Mouse (Mus musculus) midbrain, postnatal 0 days (tissue): ENCODE data around the gene Phf21b. TPM values are rescaled to one million over a fixed set of nuclear protein-coding genes. Genes with fewer than 3 reads are reported as not detected.
A peak's percentile ranks its signal among the peaks of the same experiment; 100 is the strongest.

ENCODE experiments used
- ATAC-seq: fragments of 200-750 bp; cut with Nextera tagmentation; 2 replicates; pipeline ENCODE4 v1.8.0; 2017; ENCODE audit warnings: moderate number of reproducible peaks, mild to moderate bottlenecking, moderate TSS enrichment, moderate library complexity; ENCODE audit not compliant: low FRiP score
- DNase-seq: peaks from one replicate; pipeline ENCODE4 v3.0.0-alpha.2; 2015; ENCODE audit warnings: low spot score
- H3K27ac ChIP-seq: fragments of 300-500 bp; sonication (generic); 2 replicates; pipeline ENCODE4 v1.5.1; 2014; ENCODE audit warnings: low read depth, mild to moderate bottlenecking, low read length, mixed read lengths
- H3K27me3 ChIP-seq: fragments of 300-500 bp; sonication (generic); 2 replicates; pipeline ENCODE4 v1.6.1; 2014; ENCODE audit warnings: low read length, control low read depth, mixed read lengths; ENCODE audit not compliant: insufficient read depth
- H3K36me3 ChIP-seq: fragments of 300-500 bp; sonication (generic); 2 replicates; pipeline ENCODE4 v1.6.1; 2014; ENCODE audit warnings: low read length, control low read depth, mixed read lengths; ENCODE audit not compliant: insufficient read depth
- H3K4me1 ChIP-seq: fragments of 300-500 bp; sonication (generic); 2 replicates; pipeline ENCODE4 v1.6.1; 2014; ENCODE audit warnings: mild to moderate bottlenecking, control low read depth, antibody characterized with exemption, low read length, mixed read lengths; ENCODE audit not compliant: insufficient read depth
- H3K4me2 ChIP-seq: fragments of 300-500 bp; sonication (generic); 2 replicates; pipeline ENCODE4 v1.6.1; 2014; ENCODE audit warnings: low read depth, mild to moderate bottlenecking, low read length, mixed read lengths; ENCODE audit not compliant: poor library complexity, severe bottlenecking
- H3K4me3 ChIP-seq: fragments of 300-500 bp; sonication (generic); 2 replicates; pipeline ENCODE4 v1.5.1; 2014; ENCODE audit warnings: low read depth, mild to moderate bottlenecking, low read length, moderate library complexity
- H3K9ac ChIP-seq: fragments of 300-500 bp; sonication (generic); replicated peaks from 2 replicates; pipeline ENCODE4 v1.6.1; 2014; ENCODE audit warnings: mild to moderate bottlenecking, low read length, moderate library complexity, mixed read lengths; ENCODE audit not compliant: poor library complexity, severe bottlenecking
- H3K9me3 ChIP-seq: fragments of 300-500 bp; sonication (generic); 2 replicates; pipeline ENCODE4 v1.6.1; 2016; ENCODE audit warnings: low read length, control low read depth
- CTCF ChIP-seq: IDR thresholded peaks from 2 replicates; pipeline ENCODE4 v1.5.1; 2016; ENCODE audit warnings: antibody characterized with exemption, mild to moderate bottlenecking
- WGBS: fragments of 180-500 bp; shearing (Covaris S2); extraction: QIAGEN DNeasy Blood & Tissue Kit; methylation state at CpG from one replicate; pipeline ENCODE4 v1.1.7; 2014; 5-methylcytosine and 5-hydroxymethylcytosine counted together
- polyA plus RNA-seq: library from polyadenylated mRNA; unstranded; fragments of >200 nt; fragmentation: Nextera tagmentation; extraction: Ambion mirVana; gene quantifications from 2 replicates; pipeline ENCODE4 v1.2.1, GENCODE M21; 2015
- total RNA-seq: library from RNA; depleted of rRNA; stranded (reverse); fragments of >200 nt; gene quantifications from 2 replicates; pipeline ENCODE4 v1.2.3, GENCODE M21; 2014

Phf21b gene
- total and polyA plus RNA-seq, 2 experiments from 2014 or later = 1.1 to 11.7 TPM

DNA sequence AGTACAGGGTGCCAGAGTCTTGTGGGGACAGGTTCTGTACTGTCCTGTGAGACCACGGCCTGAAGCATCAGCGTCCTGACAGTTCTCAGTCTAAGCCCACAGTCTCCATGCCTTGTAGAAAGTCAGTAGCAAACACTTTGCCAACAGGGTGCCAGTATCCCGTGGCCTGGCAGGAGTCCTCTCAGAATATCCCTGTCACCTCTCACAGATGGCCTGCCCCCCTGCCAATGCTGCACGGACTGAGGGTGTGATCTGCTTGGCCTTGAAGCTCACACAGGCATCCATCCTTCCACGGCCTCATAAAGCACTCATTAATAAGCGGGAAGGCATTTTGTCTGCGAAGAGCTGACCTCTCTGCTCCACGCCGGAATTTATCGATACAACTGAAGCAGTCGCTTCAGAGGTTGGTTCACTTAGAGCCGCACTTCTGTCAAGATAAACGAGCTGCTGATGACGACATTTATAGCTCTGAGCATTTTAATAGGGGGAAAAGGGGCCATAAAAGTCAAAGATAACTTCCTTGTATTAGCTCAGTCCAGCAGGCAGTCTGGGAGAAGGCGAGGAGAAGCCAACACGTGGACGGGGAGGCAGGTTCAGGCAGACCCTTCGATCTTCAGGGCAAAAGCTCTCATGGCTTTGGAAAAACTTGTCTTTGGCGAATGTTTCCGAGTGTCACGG, 46.4 kb downstream of the Phf21b start:
- Histone ChIP-seq H3K4me1 (peaks cover 12% of the 10 kb centered on the region), H3K9ac (no peak overlapping the region), H3K4me2 (no peak overlapping the region), H3K9me3 (no peaks in the 10 kb centered on the region), H3K36me3 (no peaks in the 10 kb centered on the region), H3K27ac (no peak overlapping the region), H3K4me3 (no peak overlapping the region), H3K27me3 (no peaks in the 10 kb centered on the region)
- TF ChIP-seq CTCF = no peak
- 77% methylated on average over 21 of the region's 21 CpGs for WGBS
- ATAC-seq (no peak), DNase-seq (no peak)

DNA sequence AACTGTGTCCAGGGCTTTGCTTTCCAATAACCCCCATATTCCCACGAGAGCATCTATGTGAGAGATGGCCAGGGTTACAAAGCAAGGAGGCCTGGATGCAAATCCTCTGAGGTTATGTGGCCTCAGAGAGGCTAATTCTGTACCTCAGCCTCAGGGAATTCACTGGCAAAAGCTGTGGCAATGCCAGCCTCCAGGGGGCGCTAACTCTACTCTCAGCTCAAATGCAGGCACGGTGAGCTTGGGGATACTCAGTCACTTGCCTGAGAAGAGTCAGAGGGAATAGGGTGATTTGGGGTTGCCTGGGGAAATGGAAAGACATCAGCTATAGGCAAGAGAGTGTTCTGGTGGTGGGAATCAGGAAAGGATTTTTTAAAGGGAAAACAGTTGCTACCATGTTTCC, 52.2 kb downstream of the Phf21b start:
- TF ChIP-seq CTCF = peak; percentile 70
- Histone ChIP-seq H3K9ac (no peak overlapping the region), H3K27me3 (no peaks in the 10 kb centered on the region), H3K9me3 (no peaks in the 10 kb centered on the region), H3K4me1 (no peaks in the 10 kb centered on the region), H3K27ac (no peak overlapping the region), H3K4me2 (no peak overlapping the region), H3K36me3 (no peaks in the 10 kb centered on the region), H3K4me3 (no peak overlapping the region)
- ATAC-seq (no peak), DNase-seq (peak; percentile 52)
- WGBS = 47% methylated on average over 3 of the region's 3 CpGs

DNA sequence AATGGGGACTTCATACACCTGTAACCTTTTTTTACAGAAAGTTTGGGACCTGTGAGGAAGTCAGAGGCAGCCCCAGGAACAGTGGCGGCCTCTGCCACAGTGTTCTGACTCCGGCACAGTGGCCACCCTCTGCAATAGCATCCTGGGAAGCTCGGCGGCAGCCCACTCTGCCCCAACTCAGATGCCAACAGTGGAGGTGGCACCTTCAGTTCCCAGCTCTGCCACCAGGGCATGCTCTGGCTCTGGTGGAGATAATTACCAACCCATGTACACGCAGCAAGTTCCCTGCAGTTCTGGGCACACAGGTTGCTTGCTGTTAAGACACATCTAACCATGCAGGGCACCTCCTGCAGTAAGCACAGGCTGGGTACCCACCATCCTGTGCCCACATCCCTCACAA, 55.7 kb downstream of the Phf21b start:
- peak; percentile 77 for TF ChIP-seq CTCF
- H3K27me3 ChIP-seq = no peaks in the 10 kb centered on the region
- no peaks in the 10 kb centered on the region for H3K4me1 ChIP-seq
- no peak overlapping the region for H3K9ac ChIP-seq
- H3K4me2 ChIP-seq = no peak overlapping the region
- DNase-seq (peak; percentile 71), ATAC-seq (0 out of 2 replicates have a peak, but pooled peaks have one; percentile 58)
- H3K4me3 ChIP-seq = no peak overlapping the region
- no peaks in the 10 kb centered on the region for H3K9me3 ChIP-seq
- 73% methylated on average over 5 of the region's 5 CpGs for WGBS
- H3K36me3 ChIP-seq = no peaks in the 10 kb centered on the region
- H3K27ac ChIP-seq = no peak overlapping the region

DNA sequence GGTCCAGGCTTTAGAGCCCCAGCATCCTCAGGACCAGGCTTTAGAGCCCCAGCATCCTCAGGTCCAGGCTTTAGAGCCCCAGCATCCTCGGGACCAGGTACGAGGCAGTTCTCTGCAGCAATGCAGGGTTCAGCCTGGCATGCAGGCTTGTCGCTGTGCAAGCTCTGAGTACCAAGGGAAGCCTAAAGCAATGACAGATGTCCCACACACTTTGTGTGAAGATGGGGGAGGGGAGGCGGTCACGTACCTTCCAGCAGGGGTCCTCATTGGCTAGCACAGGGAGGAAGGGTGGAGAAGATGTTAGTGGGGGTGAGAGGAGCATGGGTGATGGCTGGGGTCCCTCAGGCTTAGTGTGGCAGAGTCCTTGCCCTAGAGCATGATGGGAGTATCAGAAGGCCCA, 62.2 kb downstream of the Phf21b start:
- Histone ChIP-seq H3K27me3 (no peaks in the 10 kb centered on the region), H3K27ac (no peak overlapping the region), H3K9ac (no peak overlapping the region), H3K36me3 (no peaks in the 10 kb centered on the region; the same call in none of the 2 replicates), H3K4me3 (no peak overlapping the region), H3K9me3 (no peaks in the 10 kb centered on the region), H3K4me1 (no peaks in the 10 kb centered on the region), H3K4me2 (no peak overlapping the region)
- 89% methylated on average over 5 of the region's 5 CpGs for WGBS
- TF ChIP-seq CTCF = peak; percentile 33; the same call in 1 of the 2 replicates
- DNase-seq (no peak), ATAC-seq (no peak)

DNA sequence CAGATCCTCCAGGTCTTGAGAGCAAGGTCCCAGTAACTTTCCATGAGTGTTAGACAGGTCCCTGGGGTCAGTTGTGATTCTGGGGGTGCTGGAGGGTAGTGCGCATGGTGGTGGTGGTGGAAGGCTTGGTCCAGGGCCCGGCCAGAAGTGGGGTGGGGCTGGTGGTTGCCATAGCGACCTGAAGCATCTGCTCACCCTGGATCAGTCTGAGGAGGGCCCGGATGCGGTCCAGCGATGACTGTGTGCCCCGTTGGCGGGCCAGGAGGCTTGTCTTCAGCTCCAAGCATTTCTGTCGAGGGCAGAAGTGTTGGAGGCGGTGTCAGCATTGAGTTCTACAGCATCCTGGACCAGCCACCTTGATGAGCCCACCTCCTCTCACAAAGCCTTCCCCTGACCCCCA, 68.7 kb downstream of the Phf21b start:
- Histone ChIP-seq H3K9ac (no peak overlapping the region), H3K4me2 (no peak overlapping the region), H3K27me3 (no peaks in the 10 kb centered on the region), H3K4me3 (no peak overlapping the region), H3K9me3 (no peaks in the 10 kb centered on the region), H3K27ac (no peak overlapping the region), H3K36me3 (no peaks in the 10 kb centered on the region; the same call in 1 of the 2 replicates), H3K4me1 (no peaks in the 10 kb centered on the region)
- ATAC-seq (no peak), DNase-seq (no peak)
- WGBS = 64% methylated on average over 10 of the region's 10 CpGs
- TF ChIP-seq CTCF = no peak

DNA sequence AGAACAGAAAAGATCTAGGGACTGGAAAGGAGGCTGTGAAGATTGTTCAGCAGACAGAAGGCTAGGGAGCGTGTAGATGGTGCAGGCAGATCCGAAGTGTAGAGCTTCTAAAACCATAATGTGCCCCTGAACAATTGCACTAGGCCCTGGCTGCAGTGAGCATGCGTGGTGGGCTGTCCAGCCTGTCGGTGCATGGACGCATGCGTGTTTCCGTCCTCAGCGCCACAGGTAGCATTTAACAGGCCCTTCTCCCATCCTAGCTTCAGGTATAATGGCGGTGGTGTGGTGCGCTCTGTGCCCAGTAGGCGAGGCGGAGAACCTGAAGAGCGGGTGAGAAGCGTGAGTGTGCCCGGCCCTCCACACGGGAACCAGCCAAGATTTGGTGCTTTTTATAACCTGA, 71.0 kb downstream of the Phf21b start:
- Histone ChIP-seq H3K4me1 (no peaks in the 10 kb centered on the region; the same call in 1 of the 2 replicates), H3K27ac (no peak overlapping the region), H3K4me2 (no peak overlapping the region), H3K9ac (no peak overlapping the region), H3K4me3 (no peak overlapping the region), H3K9me3 (no peaks in the 10 kb centered on the region), H3K27me3 (no peaks in the 10 kb centered on the region), H3K36me3 (no peaks in the 10 kb centered on the region)
- ATAC-seq (no peak), DNase-seq (no peak)
- 95% methylated on average over 16 of the region's 16 CpGs for WGBS
- TF ChIP-seq CTCF = no peak
